ENCODE assay signal across 9 mouse cellular contexts in genomic region chr1:181009754-181010153, GRCm38 (mm10). TPM values are rescaled to one million over a fixed set of nuclear protein-coding genes. Genes with fewer than 3 reads are reported as not detected.
DNase-seq lines count a peak whose midpoint lies in the region; ATAC-seq lines count a peak whose summit lies in the region.
"Had no signal": no experiment of that assay in that cellular context is flagged by ENCODE, and none has a peak within 500 bp of the region (broad histone marks: within the 10 kb centered on the region; RNA-seq: fewer than 3 reads in every experiment).

No protein-coding gene starts in this region.

- H3K27ac ChIP-seq in midbrain, embryonic 15.5 days, result no peak overlapping the region

- no peaks in the 10 kb centered on the region for H3K36me3 ChIP-seq in midbrain, embryonic 15.5 days (replicated peaks)

- H3K4me3 ChIP-seq in midbrain, embryonic 15.5 days, result no peak overlapping the region

- 84% methylated on average over 3 of the region's 3 CpGs for WGBS in midbrain, embryonic 15.5 days

- H3K4me1 ChIP-seq in midbrain, embryonic 15.5 days, result no peaks in the 10 kb centered on the region

- peak; percentile 65 for DNase-seq in urinary bladder, postnatal 14 days (ENCODE audit: low spot score)
- DNase-seq in urinary bladder, postnatal 4 days (ENCODE audit: low spot score in 2 of 2), result no peak
- DNase-seq in heart, postnatal 25 days (ENCODE audit: low spot score), result peak; percentile 49
- DNase-seq in retina, embryonic 14.5 days (ENCODE audit: low spot score), result no peak

- peak; percentile 60; the same call in 1 of the 2 replicates for ATAC-seq in common myeloid progenitor, adult 5-6 weeks (replicated peaks; ENCODE audit: low read depth, poor library complexity, severe bottlenecking)
- peak; percentile 43 for ATAC-seq in megakaryocyte progenitor cell, adult 5-6 weeks (replicated peaks; ENCODE audit: poor library complexity)
- ATAC-seq in midbrain, embryonic 15.5 days (replicated peaks), result no peak
- ATAC-seq in frontal cortex, adult (ENCODE audit: low TSS enrichment), result no peak

- H3K27me3 ChIP-seq in midbrain, embryonic 15.5 days (replicated peaks), result no peaks in the 10 kb centered on the region

- no peak overlapping the region for H3K9ac ChIP-seq in midbrain, embryonic 15.5 days

- no peaks in the 10 kb centered on the region for H3K9me3 ChIP-seq in midbrain, embryonic 15.5 days

- H3K4me2 ChIP-seq in midbrain, embryonic 15.5 days, result no peak overlapping the region

- intact Hi-C loops in heart, postnatal 25 days (cut with DNase I), result loop anchor here (10.0 kb wide), 1 partner anchor 205 kb away; the partner anchor contains the start of gene Wdr26

RNA-seq across cellular contexts. Expression of gene Ephx1, which starts 10.9 kb away (rescaled TPM):
- total RNA-seq in common myeloid progenitor, adult 5-6 weeks (2017), result 1.1 TPM in 1 of 2 replicates, not detected in the other
- 10 to 100 TPM; 22.5 to 40.8 TPM for total RNA-seq in heart, postnatal 25 days (2021)
- 0.68 and 2.0 TPM in 2 replicates for total RNA-seq in megakaryocyte progenitor cell, adult 5-6 weeks (2015)
- total RNA-seq in megakaryocyte progenitor cell, adult 5-6 weeks (2017), result 0.88 and 1.1 TPM in 2 replicates
- polyA plus RNA-seq in midbrain, embryonic 15.5 days (2015; fragmentation: Nextera tagmentation; extraction: Ambion mirVana), result 5.9 and 6.0 TPM in 2 replicates

RNA-seq across cellular contexts. Expression of gene 9130409I23Rik, which starts 41.3 kb away (rescaled TPM):
- not detected in 2 replicates for total RNA-seq in common myeloid progenitor, adult 5-6 weeks (2017)
- total RNA-seq in heart, postnatal 25 days (2021), result not detected
- not detected in 2 replicates for total RNA-seq in megakaryocyte progenitor cell, adult 5-6 weeks (2015)
- not detected in 2 replicates for total RNA-seq in megakaryocyte progenitor cell, adult 5-6 weeks (2017)
- not detected in 2 replicates for polyA plus RNA-seq in midbrain, embryonic 15.5 days (2015; fragmentation: Nextera tagmentation; extraction: Ambion mirVana)
- total RNA-seq: left cerebral cortex, postnatal 10 days had no signal

Comparison
In these comparisons a context has a peak if more than half of its experiments do, and no peak if none do; other contexts are left out.
1. DNase-seq: peak in urinary bladder, postnatal 14 days (single experiment) and heart, postnatal 25 days (single experiment); none in urinary bladder, postnatal 4 days (0 of 2) and retina, embryonic 14.5 days (single experiment).
2. ATAC-seq: peak in common myeloid progenitor, adult 5-6 weeks (single experiment) and megakaryocyte progenitor cell, adult 5-6 weeks (single experiment); none in midbrain, embryonic 15.5 days (single experiment) and frontal cortex, adult (single experiment).
3. RNA of gene Ephx1, which starts 10.9 kb away (total RNA-seq): 22.5 to 40.8 TPM in heart, postnatal 25 days; 0.68 to 2.0 TPM in megakaryocyte progenitor cell, adult 5-6 weeks and 1.1 TPM in common myeloid progenitor, adult 5-6 weeks; every median in the first group is over 4 times any median in the second.